Mouse (Mus musculus) mouse embryonic stem cell (cell line): Measurements from ENCODE around the gene Dnajc1.

Source experiments
- in situ Hi-C, 2 experiments: fragments of 300-500 bp; cut with MboI; formaldehyde crosslinking; loops; 1 replicate in 1 of 2; 3 replicates in 1 of 2; pipeline ENCODE4 v1.14.3; 2019 to 2020; ENCODE audit warnings: low sequenced_read_pairs in 2 of 2, low pct_unique_long_range_greater_than_20kb in 1 of 2, mixed read lengths in 1 of 2; ENCODE audit not compliant: unreplicated experiment in 1 of 2

Gene Dnajc1

DNA sequence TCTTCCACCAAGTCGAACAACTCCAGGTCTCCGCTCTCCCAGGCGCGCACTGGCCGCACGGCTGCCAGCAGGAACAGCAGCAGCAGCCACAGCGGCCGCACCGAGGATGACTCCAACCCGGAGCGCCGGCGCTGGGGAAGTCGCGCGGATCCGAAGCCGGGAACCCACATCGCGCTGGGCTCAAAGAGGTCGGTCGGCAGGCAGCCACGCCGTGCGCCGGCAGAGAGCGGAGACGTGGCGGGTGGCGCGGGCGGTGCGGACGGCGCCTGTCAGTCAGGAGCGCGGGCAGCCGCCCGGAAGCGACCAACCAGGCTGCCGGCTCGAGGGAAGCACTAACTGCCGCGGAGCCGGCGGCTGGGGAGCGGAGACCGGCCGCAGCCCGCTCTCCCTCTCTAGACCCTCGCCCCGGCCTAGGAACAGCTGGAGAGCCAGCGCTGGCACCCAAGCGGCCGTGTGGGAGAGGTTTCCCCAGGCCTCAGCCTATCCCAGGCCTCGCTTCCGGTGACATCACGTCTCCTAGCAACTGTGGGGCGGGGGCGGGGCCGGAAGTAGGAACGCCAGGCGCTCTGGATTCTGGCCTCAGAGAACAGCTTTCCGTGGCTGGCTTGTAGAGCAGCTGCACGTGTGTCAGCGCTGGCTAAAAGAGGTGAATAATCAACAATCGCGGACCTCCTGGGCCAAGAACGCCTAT is at the start of gene Dnajc1:
TSS of gene Dnajc1 (minus strand) at position 500 of the 691 bp plus-strand sequence.
- in situ Hi-C loops, result no loop called here

DNA sequence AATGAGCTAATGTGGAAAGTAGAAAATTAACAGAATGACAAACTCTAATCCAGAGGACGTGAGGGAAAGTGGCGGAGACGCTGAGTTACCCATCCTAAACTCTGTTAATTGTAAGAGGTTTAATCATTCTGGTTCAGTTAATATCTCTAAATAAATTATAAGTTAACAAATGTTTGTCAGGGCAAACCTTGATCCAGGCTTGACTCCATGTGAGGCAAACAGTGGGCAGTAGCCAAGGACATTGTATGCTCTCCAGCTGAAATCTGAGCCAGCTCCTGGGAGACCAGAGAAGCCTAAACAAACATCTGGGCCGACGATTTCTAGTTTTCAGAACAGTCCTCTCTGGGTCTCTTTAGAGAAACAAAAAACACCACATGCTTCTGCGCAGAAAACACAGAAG is 49.2 kb upstream of the Dnajc1 start:
- in situ Hi-C loops, result no loop called here

DNA sequence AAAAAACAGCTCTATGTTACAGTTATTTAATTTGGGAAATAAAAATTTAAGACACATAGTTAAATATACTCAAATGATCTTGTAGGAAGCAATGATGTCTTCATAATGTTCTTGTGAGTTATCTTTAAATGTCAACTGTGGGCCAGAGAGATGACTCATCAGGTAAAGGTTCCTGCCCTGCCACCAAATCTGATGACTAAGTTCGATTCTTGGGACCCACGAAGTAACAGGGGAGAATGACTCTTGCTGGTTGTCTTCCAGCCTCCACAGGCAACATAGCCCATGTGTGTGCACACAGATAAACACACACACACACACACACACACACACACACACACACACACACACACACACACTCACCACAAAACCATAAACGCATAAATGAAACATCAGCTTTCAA is 22.6 kb upstream of the Dnajc1 start:
- in situ Hi-C loops, result no loop called here

DNA sequence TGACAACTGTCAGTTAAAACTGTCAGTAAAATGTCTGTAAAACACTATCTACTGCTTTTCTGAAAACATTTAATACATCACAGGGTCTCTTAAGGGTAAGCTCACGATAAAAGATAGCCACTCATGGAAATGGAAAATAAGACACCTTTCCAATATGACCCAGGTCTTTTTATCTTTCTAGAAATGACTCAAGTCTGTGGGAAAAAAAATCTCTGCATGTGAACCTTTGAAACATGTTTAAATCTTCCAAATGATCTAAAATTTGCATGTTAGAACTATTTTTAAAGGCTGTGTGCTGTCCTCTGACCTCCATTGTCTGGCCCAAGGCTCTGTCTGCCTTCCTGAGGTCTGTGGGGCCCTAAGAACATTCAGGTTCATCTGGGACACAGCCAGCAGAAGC is 11.0 kb upstream of the Dnajc1 start:
- in situ Hi-C loops, result no loop called here

DNA sequence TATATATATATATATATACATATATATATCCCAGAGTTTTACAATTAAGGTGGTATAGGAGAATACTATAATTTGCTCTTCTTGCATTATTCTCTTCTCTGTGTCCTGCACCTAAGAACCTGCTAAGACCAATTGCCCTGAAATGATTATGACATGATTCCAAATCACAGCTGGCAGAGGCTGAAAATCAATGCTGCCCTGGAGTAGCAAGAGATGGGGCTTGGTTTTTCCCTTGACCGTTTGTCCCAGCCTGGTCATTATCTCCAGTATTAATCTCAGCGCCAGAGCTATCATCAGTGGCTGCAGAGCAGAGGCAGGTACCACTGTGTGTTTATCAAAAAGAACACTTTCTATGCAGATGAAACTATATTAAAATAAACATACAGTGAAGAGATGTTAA is 9.1 kb upstream of the Dnajc1 start:
- in situ Hi-C loops, result no loop called here

DNA sequence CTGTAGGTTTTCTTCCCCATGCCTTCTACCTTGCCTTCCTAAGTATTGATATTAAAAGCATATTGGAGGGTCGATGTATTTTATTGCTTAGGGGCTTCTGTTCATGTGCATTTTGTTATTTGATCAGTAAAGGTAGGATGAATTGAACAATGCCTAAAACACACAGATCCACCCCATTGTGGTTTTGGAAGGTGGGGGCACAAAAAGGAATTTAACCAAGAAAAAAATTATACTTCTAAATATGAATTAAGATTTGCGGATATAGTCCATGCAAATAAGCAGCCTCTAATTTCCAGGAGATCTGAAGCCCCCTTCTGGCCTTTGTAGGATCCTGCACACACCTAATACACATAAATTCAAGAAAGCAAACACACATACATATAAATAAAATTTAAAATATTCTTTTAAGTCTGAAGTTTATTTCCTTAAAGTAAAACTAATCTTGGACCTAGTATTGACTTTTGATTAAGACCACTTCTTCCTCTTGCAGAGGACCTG is 441 bp upstream of the Dnajc1 start:
- in situ Hi-C loops, result no loop called here

DNA sequence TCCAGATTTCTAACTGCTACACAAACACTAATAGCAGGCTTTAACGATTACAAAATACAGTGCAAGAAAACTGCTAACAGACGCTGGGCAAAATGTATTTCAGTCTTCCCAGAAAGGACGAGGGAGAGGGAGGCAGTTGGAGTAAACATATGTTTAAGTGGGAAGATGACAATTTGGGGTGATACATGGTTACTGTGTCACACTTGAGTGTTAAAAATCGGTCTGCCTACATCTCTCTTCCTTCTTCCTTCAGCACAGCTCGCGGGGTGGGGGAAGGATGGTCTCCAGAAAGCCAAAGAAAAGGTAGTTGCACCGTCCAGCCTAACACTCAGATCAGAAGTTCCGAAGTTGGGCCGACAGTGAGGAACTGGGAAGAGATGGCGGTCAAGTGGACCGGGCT is 769 bp downstream of the Dnajc1 start:
- in situ Hi-C loops, result no loop called here

DNA sequence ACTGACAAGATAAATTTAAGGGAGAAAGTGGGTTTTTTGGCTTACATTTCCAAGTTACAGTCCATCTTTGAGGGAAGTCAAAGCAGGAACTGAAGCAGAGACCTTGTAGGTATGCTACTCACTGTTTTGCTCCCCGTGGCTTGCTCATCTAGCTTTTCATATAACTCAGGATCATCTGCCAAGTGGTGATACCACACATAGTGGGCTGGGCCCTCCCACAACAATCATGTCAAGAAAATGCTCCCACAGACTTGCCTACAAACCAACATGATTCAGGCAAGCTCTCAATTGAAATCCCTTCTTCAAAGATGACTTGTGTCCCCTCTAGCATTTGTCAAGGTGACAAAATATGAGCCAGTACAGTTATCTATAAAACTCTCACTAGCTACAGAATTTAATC is 3.0 kb downstream of the Dnajc1 start:
- in situ Hi-C loops, result no loop called here

DNA sequence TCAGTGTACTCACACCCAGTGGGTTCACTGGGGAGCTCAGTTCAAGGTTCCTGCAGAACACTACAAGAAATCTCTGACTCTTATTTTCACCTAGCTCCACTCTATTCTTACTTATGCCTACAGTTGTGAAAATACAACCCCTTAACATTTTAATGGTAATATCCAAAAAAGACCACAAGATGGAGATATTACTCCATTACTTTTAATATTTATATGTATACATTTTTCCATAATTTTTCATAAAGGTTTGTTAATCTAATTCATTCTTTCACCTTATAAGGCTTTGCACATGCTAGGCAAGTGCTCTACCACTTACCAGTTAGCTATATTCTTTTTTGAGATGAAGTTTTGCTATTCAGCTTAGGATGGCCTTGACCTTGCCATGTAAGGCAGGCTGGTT is 11.0 kb downstream of the Dnajc1 start:
- in situ Hi-C loops, result no loop called here

DNA sequence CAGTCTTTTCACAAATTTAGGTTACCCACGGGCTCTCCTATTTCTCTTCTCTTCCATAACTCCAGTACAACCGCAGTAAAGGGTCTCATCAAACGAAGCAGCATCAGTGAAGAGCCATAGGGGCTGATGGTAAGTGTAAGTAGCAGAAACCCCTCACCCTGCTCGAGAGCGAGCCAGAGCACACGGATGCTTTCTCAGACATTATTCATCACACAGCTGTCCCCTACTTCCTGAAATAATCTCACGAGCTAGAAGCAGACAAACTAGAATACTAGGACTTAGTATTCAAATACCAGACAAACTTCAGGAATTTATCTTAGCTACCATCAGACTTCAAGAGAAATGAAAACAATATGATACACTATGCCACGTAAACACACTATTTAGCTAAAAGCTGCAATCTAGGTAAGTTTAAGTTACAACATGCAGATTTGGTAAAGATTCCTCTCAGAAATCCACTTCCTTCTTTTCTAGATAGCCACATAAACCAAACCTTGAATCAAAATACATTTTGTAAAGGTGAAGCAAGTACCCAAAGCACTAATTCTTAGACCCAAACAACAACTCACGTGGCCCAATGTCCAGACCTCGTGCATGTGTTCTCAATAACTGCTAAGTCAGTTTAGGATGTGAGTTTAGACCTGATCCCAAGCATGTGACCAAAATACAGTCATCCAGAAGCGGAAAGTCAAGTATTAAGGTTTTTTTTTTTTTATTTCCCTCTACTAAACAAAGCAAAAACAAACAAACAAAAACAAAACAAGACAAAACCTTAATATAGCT is 20.0 kb downstream of the Dnajc1 start:
- in situ Hi-C loops, result no loop called here

DNA sequence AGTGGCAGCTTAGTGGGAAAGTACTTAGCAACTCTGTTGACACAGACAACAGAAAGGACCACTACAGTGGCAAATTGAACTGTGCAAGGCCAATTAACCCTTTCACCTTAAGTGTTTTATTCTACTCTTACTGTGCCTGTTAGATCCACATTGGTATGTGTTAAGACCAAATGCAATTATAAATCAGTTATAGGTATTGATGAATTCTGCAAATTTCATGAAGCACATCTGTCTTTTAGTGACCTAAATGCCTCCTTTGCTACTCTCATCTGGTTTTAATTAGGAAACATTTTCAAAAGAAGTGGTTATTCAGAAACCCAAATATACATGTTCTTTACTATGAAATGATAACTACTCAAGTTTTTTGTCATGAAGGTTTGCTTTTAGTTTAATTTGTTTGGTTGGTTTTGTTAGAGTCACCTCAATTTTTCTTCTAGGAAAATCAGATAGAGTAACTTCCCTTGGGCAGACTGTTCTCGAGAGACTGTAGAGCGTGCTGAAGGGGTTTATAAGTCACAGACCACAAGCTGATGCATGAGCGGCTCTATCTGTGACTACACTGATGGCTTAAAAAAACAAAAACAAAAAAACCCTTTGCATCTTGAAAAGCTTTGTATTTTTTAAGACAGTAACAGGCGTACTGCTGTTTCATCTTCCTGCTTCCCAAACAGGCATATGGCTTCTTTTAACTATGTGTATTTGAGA is 21.7 kb downstream of the Dnajc1 start:
- in situ Hi-C loops, result no loop called here

DNA sequence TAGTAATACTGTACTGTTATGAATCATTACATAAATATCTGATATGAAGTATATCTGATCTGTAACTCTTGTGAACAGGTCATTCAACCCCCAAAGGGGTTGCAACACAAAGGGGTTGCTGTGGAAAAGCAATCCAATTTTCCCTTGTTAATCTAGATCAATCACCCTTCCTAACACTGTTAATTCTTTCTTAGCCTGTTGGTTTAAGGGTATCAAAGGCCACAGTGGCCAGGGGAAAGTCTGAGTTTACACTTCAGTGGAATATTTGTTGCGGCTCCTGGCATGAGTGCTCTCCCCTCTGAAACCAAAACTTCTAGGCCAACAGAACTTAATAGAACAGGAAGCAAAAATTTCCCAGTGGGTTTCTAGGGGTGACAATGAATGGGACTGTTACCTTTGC is 28.2 kb downstream of the Dnajc1 start:
- in situ Hi-C loops, result no loop called here

DNA sequence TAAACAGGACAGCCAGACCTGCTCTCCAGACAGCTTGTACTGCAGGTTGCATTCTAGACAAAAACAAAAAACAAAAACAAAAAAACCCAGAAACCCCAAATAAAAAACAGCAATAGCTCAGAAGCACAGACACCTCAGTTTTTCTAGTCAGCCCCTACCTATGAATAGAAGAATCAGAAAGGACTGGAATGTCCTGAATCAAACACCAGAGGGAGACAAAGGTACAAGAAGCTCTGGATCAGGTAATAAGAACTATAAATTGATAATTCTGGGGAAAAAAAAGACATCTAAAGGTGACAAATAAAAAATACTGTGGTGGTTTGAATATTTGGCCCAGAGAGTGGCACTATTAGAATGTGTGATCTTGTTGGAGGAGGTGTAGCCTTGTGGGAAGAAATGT is 37.3 kb downstream of the Dnajc1 start:
- in situ Hi-C loops, result no loop called here

DNA sequence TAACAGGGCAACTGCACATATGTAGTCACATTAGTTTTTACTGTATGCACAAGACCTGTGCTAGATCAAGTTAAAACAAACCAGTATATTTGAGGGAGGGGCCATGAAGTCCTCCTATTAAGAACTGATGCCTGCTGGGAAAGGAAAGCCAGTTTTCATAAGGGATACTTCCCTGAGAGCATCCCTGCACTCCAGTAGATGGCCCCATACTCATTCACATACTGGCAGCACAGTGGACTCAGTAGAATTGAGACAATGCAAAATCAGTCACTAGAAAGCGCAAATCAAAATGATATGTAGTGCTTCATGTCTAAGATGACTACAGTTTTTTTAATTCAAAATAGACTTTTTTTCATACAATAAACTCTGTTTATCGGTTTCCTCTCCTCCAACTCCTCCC is 40.0 kb downstream of the Dnajc1 start:
- in situ Hi-C loops, result no loop called here

DNA sequence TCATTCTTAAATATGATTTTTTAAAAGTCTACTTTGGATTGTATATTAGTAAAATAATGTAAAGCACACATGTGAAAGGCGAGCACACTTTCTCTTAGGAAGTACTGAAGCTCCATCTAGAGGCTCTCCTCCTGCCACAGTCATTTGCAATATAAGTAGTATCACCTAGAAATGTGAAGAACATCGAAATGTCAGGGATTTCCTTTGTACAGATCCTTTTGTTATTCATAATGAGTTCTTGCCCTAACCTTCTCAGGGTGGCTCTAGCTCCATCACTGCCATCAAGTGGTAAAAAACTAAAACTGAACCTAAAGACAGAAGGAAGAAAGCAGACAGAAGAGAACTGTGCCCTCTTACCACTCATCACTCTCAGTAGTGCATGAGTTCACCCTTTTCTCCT is 49.2 kb downstream of the Dnajc1 start:
- in situ Hi-C loops, result no loop called here

DNA sequence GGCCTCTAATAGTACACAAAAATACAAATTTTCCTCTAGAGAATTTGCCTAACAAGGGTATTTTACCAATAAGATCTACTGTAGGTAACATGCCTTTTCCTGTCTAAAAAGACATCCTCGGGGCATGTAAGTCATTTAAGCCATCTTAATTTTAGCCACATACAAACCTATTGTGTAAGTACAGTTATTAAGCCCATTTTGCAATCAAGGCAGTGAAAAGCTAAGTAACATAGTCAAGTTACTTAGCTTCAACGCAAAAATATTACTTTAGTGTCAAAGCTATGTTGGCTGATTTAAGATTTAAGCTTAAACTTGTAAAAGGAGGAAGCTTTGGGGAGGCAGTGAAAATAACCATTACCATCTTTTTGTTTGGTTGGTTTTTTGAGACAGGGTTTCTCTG is 74.0 kb downstream of the Dnajc1 start:
- in situ Hi-C loops, result no loop called here

DNA sequence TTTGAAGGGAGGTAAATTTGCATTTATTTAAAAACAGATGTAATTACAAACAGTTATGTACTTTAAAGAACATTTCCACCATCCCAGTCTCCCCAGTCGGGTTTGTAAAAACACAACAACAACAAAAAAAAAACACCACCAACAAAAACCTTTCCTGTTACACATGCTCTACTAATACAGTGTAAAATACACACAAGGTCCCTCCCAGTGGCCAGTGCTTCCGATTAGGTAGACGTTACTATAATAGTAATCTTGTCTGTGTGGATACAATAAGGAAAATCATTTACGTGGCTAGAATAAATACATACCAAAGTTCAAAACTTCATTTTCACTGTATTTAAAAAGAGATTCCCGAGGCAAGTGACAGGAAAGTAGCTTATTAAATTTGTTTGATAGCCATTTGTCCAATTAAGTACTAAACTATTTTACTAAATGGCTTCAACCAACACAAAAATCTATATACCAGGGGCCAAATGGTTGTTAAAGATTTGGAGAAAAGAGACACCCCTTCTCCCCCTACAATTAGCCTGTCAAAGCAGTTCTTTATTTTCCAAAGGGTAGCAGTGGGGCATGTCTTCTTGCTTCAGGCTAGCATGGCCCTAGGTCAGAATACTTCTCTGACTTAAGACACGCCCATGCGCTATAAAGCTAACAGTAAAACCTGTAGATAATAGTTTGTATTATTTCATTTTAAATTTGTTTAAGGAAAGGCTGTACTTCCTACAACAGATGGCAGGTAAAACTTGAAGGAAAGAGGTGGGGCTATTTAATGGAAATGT is 74.9 kb downstream of the Dnajc1 start:
- in situ Hi-C loops, result no loop called here

DNA sequence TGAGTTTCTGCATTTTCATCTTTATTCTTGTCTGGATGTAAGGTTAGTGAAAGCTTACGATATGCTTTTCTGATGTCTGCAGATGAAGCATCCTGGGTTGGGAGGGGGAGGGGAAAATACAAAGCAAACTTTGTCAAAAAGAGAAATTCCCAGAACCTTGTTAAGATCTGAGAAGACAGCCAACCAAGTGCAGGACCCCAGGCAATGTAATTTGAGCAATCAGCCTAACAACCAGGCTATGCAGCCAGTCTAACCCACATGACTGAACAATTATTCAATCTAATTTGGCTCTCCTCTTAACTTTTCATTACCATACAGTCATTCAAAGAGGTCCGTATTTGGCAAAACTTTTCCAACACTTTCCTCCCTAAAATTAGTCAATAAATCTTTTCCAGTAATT is 75.7 kb downstream of the Dnajc1 start:
- in situ Hi-C loops, result no loop called here
